Mouse (Mus musculus) midbrain, embryonic 16.5 days (tissue): ENCODE results near the gene Mier1. TPM values are rescaled to one million over a fixed set of nuclear protein-coding genes. Genes with fewer than 3 reads are reported as not detected.

Source experiments
- ATAC-seq: fragments of 200-750 bp; cut with Nextera tagmentation; 2 replicates; pipeline ENCODE4 v1.8.0; 2017; ENCODE audit warnings: moderate TSS enrichment
- H3K27ac ChIP-seq: fragments of 300-500 bp; sonication (generic); 2 replicates; pipeline ENCODE4 v1.5.1; 2014; ENCODE audit warnings: mild to moderate bottlenecking, low read length, mixed read lengths
- H3K27me3 ChIP-seq: fragments of 300-500 bp; sonication (generic); 2 replicates; pipeline ENCODE4 v1.6.1; 2014; ENCODE audit warnings: low read depth, low read length, mixed read lengths; ENCODE audit not compliant: control insufficient read depth, insufficient read depth
- H3K36me3 ChIP-seq: fragments of 300-500 bp; sonication (generic); 2 replicates; pipeline ENCODE4 v1.6.1; 2014; ENCODE audit warnings: mild to moderate bottlenecking, low read length, moderate library complexity, mixed read lengths; ENCODE audit not compliant: control insufficient read depth, insufficient read depth
- H3K4me1 ChIP-seq: fragments of 300-500 bp; sonication (generic); 2 replicates; pipeline ENCODE4 v1.6.1; 2014; ENCODE audit warnings: mild to moderate bottlenecking, low read length, mixed read lengths; ENCODE audit not compliant: control insufficient read depth, insufficient read depth
- H3K4me2 ChIP-seq: fragments of 300-500 bp; sonication (generic); 2 replicates; pipeline ENCODE4 v1.6.1; 2014; ENCODE audit warnings: mild to moderate bottlenecking, low read length, mixed read lengths
- H3K4me3 ChIP-seq: fragments of 300-500 bp; sonication (generic); 2 replicates; pipeline ENCODE4 v1.5.1; 2014; ENCODE audit warnings: low read depth, mild to moderate bottlenecking, low read length, moderate library complexity, mixed read lengths
- H3K9ac ChIP-seq: fragments of 300-500 bp; sonication (generic); 2 replicates; pipeline ENCODE4 v1.6.1; 2014; ENCODE audit warnings: low read depth, low read length, mixed read lengths
- H3K9me3 ChIP-seq: fragments of 300-500 bp; sonication (generic); replicated peaks from 2 replicates; pipeline ENCODE4 v1.6.1; 2014; ENCODE audit warnings: mild to moderate bottlenecking, low read length, mixed read lengths; ENCODE audit not compliant: control insufficient read depth, poor library complexity, severe bottlenecking
- WGBS: fragments of 180-500 bp; shearing (Covaris S2); extraction: QIAGEN DNeasy Blood & Tissue Kit; methylation state at CpG from one replicate; pipeline ENCODE4 v1.1.7; 2014; 5-methylcytosine and 5-hydroxymethylcytosine counted together
- polyA plus RNA-seq: library from polyadenylated mRNA; unstranded; fragments of >200 nt; fragmentation: Nextera tagmentation; extraction: Ambion mirVana; gene quantifications from 2 replicates; pipeline ENCODE4 v1.2.1, GENCODE M21; 2015

The Mier1 gene
- polyA plus RNA-seq, 1 experiment from 2014 or later: 26.7 TPM

DNA sequence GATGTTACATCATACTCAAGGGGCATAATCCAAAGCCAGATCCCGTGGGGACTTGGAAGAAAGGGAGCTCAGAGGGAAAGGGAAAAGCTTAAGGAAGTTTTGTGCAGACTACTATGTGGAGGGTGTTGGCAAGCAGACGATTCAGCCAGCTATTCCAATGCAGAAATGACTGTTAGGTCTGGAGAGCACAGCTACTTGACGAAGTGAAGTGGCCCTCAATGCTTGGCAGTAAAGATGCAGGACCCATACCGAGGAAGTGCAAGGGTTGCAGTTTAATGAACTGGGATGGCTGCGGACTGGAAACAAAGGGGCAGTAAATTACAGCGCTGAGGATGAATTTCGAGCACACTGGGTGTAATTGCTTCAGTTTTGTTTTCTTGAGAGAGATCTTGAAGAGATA lies 1.5 kb upstream of the Mier1 start:
- no peak for ATAC-seq
- Histone ChIP-seq H3K27me3 (no peaks in the 10 kb centered on the region), H3K36me3 (no peaks in the 10 kb centered on the region), H3K9me3 (no peaks in the 10 kb centered on the region), H3K4me2 (peak overlapping the region; percentile 76), H3K27ac (no peak overlapping the region), H3K9ac (0 out of 2 replicates have a peak overlapping the region, but pooled peaks have one; percentile 32), H3K4me1 (peaks cover 29% of the 10 kb centered on the region), H3K4me3 (peak overlapping the region; percentile 86; the same call in 1 of the 2 replicates)
- 59% methylated on average over 7 of the region's 7 CpGs for WGBS

DNA sequence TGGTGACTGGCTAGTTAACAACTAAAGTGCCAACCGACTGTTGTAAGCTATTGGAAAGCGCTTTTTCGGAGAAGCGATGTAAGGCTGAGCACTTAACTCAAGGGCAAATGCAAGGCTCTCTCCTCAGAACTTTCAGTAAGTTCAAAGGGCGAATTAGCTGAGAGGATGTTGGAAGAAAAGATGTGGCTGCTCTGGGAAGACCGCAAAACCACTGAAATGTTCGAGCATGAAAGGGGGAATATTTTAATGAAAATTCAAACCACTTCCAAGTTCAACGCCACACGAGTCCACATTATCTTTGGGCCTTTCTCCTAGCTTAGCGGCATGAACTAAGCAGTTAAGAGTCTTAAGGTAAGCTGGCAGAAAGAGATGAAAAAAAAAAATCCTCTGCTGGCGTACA lies 788 bp upstream of the Mier1 start:
- no peak for ATAC-seq
- Histone ChIP-seq H3K27me3 (no peaks in the 10 kb centered on the region), H3K9ac (peak overlapping the region; percentile 95), H3K4me1 (peaks cover 29% of the 10 kb centered on the region), H3K4me3 (peak overlapping the region; percentile 86), H3K36me3 (no peaks in the 10 kb centered on the region), H3K27ac (peak overlapping the region; percentile 100), H3K9me3 (no peaks in the 10 kb centered on the region), H3K4me2 (peak overlapping the region; percentile 76)
- 12% methylated on average over 11 of the region's 11 CpGs for WGBS

GRCm38 (mm10) chr4:103118888-103119228 lies 4.7 kb downstream of the Mier1 start:
- Histone ChIP-seq H3K9ac (peak overlapping the region; percentile 72), H3K4me1 (peaks cover 30% of the 10 kb centered on the region), H3K4me2 (peak overlapping the region; percentile 80), H3K27ac (peak overlapping the region; percentile 69), H3K4me3 (peak overlapping the region; percentile 61), H3K9me3 (no peaks in the 10 kb centered on the region), H3K27me3 (no peaks in the 10 kb centered on the region), H3K36me3 (no peaks in the 10 kb centered on the region)
- under 1% methylated on average over 15 of the region's 15 CpGs for WGBS
- no peak for ATAC-seq

DNA sequence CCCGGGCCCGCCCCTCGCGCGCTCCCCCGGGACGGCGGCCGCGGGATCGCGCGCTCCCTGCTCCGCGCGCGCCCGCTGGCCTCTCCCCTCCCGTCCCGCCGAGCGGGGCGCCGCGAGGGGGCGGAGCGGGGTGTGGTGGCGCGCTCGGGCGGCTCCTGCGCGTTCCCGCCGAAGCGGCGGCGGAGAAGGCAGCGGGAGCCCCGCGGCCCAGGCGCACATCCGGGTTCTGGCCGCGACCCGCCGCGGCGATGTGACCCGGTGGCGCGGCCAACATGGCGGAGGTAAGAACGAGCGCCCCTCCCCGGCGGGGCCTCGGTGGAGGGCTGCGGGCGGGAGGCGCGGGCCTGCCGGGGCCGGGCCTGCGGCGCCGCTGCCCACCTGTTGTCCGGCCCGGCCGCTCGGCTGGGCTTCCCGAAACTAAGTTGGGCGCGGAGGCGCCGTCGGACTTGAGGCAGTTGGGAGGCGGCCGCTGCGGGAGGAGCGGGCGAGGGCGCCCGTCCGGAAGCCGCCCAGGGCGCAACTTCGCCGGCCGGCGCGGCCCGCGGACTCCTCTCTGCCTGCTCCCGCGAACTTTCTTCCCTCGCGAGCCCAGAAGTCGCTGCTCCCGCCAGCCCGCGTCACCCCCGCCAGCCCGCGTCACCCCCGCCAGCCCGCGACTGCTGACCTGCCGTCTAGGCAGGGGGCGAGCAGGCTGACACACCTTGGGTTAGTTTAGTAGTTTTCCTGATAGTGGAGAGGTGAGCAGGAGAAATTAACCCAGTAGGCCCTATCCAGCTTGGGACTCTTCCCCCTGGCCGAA lies 5.2 kb downstream of the Mier1 start:
- Histone ChIP-seq H3K9ac (peak overlapping the region; percentile 72), H3K36me3 (no peaks in the 10 kb centered on the region), H3K27me3 (no peaks in the 10 kb centered on the region), H3K4me3 (peak overlapping the region; percentile 61), H3K27ac (peak overlapping the region; percentile 69), H3K4me2 (peak overlapping the region; percentile 80), H3K4me1 (peaks cover 30% of the 10 kb centered on the region), H3K9me3 (no peaks in the 10 kb centered on the region)
- peak; percentile 32 for ATAC-seq
- under 1% methylated on average over 87 of the region's 111 CpGs for WGBS

- ATAC-seq: no peak
- H3K9me3 ChIP-seq: no peaks in the 10 kb centered on the region
- peaks cover 28% of the 10 kb centered on the region for H3K4me1 ChIP-seq
- no peaks in the 10 kb centered on the region for H3K36me3 ChIP-seq
- peak overlapping the region; percentile 61 for H3K4me3 ChIP-seq
- WGBS: 17% methylated on average over 4 of the region's 4 CpGs
- no peaks in the 10 kb centered on the region for H3K27me3 ChIP-seq
- H3K27ac ChIP-seq: peak overlapping the region; percentile 69
- H3K4me2 ChIP-seq: peak overlapping the region; percentile 80
- H3K9ac ChIP-seq: peak overlapping the region; percentile 72
Measured at GRCm38 (mm10) chr4:103120028-103120384, 5.8 kb downstream of the Mier1 start.

- peaks cover 25% of the 10 kb centered on the region for H3K4me1 ChIP-seq
- no peaks in the 10 kb centered on the region for H3K36me3 ChIP-seq
- H3K27ac ChIP-seq: no peak overlapping the region
- H3K27me3 ChIP-seq: no peaks in the 10 kb centered on the region
- no peak overlapping the region for H3K9ac ChIP-seq
- 44% methylated on average over 3 of the region's 3 CpGs for WGBS
- no peaks in the 10 kb centered on the region for H3K9me3 ChIP-seq
- no peak for ATAC-seq
- peak overlapping the region; percentile 80 for H3K4me2 ChIP-seq
- H3K4me3 ChIP-seq: no peak overlapping the region
Measured at GRCm38 (mm10) chr4:103120395-103120794, 6.2 kb downstream of the Mier1 start.

GRCm38 (mm10) chr4:103120874-103121389 lies 6.7 kb downstream of the Mier1 start:
- ATAC-seq: no peak
- no peak overlapping the region for H3K4me3 ChIP-seq
- WGBS: 86% methylated on average over 9 of the region's 9 CpGs
- no peak overlapping the region for H3K9ac ChIP-seq
- no peaks in the 10 kb centered on the region for H3K9me3 ChIP-seq
- no peaks in the 10 kb centered on the region for H3K36me3 ChIP-seq
- H3K27me3 ChIP-seq: no peaks in the 10 kb centered on the region
- H3K4me1 ChIP-seq: peaks cover 19% of the 10 kb centered on the region
- H3K4me2 ChIP-seq: no peak overlapping the region
- no peak overlapping the region for H3K27ac ChIP-seq

GRCm38 (mm10) chr4:103123086-103123485 lies 8.9 kb downstream of the Mier1 start:
- Histone ChIP-seq H3K9ac (no peak overlapping the region), H3K27ac (no peak overlapping the region), H3K4me1 (peaks cover 18% of the 10 kb centered on the region), H3K4me2 (no peak overlapping the region), H3K36me3 (no peaks in the 10 kb centered on the region), H3K4me3 (no peak overlapping the region), H3K9me3 (no peaks in the 10 kb centered on the region), H3K27me3 (no peaks in the 10 kb centered on the region)
- ATAC-seq: no peak
- 65% methylated on average over 2 of the region's 2 CpGs for WGBS

DNA sequence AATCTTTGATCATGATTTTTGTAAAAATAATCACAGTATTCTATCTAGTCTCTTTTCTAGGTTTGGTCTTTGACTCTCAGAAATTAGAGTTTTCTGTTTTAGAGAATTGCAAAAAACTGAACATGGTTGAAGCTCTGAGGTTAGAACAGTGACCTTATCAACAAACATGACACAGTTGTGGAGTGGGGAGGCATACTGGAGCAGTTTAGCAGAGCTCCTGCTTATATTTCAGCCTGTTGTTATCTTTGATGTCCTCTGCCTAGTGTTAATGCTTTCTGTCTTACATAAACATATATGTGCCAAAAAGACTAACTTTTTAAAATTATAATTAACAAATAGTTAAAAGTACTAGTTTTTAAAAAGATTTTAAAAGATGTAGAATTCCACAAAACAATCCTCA lies 9.4 kb downstream of the Mier1 start:
- no peak overlapping the region for H3K4me3 ChIP-seq
- H3K9me3 ChIP-seq: no peaks in the 10 kb centered on the region
- no peak for ATAC-seq
- H3K4me1 ChIP-seq: peaks cover 17% of the 10 kb centered on the region
- H3K4me2 ChIP-seq: no peak overlapping the region
- H3K36me3 ChIP-seq: no peaks in the 10 kb centered on the region
- no peak overlapping the region for H3K27ac ChIP-seq
- no peak overlapping the region for H3K9ac ChIP-seq
- H3K27me3 ChIP-seq: no peaks in the 10 kb centered on the region
